Mouse (Mus musculus) retina, postnatal 1 day (tissue): ENCODE results near the gene Gm45711.
A peak's percentile ranks its signal among the peaks of the same experiment; 100 is the strongest.
"Not testable (repeated sequence)": the region's sequence is repeated elsewhere in the genome, so short reads cannot be mapped to it uniquely, and the experiment has no call there.

ENCODE experiments used
- DNase-seq: peaks from one replicate; pipeline ENCODE4 v3.0.0-alpha.2; 2012

The Gm45711 gene

DNA sequence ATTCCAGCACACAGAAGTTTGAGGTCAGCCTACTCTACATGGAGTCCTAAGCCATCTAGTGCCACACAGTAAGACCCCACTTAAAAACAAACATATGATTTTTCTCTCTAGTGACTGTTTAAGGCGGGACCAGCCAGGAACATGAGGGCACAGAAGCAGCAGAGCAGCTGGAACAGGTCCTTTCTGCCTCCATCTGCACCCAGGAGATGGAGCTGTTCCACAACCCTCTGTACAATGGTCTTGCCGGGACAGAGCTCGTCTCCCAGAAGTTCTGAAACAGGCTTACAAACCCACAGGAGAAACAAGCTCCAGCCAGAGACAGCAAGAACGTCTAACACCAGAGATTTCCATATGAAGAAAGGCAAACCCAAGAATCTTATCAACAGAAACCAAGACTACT is 3.4 kb upstream of the Gm45711 start:
- DNase-seq = no peak

DNA sequence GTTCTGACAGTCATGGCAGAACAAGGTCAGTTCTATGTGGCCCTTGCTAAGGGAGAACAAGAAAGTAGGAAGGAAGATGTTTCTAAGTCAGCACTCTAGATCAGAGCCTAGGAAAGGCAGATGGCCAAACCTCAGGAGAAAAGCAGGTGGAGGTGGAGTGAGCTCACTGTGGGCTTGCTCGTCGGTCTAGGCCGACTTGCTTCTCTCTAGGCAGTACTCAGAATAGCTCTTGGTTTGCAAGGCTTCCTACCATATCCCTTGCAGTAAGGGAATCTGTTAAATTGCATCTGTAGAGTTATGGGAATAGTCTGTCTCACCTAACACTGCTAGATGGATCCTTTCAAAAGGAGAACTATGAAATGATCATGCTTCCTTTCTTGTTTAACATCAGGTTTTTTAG is 2.1 kb upstream of the Gm45711 start:
- DNase-seq = not testable (repeated sequence)

DNA sequence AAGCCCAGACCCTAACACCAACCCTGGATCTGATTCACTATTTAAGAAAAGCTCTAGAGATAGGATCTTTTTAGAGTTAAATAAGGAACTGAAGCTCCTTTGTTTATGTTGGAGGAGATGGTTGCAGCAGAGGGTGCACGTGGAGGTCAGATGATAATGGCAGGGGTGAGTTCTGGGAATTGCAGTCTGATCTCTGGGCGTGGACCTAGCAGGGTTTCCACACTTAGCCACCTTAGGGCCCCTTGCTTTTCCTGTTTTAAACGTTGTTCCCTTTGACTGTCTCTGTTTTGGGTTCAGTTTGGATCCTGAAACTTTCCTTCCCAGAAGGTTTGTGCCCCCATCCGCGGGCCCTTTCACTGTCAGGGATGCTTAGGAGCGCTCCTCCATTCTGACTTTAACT is 1.5 kb downstream of the Gm45711 start:
- DNase-seq = not testable (repeated sequence)

DNA sequence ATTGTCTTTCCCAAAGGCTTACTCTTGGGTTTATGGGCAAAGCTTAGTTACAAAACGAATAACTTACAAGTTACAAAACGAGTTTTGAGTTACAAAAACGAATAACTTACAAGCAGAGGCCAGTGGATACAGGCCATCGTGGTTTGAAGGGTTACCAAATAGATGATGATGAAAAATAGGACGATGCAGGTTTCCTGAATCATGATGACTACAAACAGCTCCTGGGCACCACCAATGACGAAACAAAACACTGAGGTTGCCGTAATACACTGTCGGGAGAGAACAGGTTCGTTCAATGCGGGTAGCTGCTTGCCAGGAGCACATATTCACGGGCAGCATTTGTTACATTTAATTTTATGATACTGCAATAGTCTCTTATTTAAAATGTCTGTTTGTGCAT is 4.9 kb downstream of the Gm45711 start:
- DNase-seq = no peak

DNA sequence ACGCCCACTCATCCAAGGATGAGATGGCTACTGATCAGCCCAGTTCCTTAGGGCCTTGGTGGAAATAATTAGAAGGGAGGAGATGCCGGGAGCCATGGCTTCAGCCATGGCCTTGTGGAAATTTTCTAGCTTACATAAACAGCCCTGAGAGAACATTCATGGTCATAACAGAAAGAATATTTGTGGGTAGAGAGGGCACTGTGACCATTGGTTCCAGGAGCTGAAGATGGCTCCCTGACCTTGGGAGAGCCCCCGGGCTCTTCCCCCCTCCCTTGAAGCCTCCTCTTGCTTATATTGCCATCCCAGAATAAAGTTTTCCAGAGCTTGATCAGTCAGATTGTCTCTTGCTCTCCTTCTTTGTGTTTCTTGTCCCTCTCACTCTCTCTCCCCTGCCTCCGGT is 7.3 kb downstream of the Gm45711 start:
- not testable (repeated sequence) for DNase-seq

DNA sequence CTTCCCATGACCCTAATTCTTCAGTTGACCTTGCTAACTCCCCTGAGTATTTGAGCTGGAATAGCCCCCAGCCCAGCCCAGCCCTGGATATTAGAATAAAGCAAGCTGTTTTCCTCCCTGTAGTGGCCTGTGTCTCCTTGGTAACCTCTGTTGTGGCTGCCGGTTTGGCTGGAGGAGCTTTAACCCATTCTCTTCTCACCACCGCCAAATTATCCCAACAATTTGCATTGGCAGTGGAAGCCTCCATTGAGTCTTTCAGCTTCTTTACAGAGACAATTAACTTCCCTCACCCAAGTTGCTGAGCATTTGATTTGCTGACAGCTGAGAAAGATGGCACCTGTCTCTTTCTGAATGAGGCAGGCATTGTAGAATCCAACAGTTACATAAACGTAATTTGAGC is 8.3 kb downstream of the Gm45711 start:
- peak; percentile 81 for DNase-seq

DNA sequence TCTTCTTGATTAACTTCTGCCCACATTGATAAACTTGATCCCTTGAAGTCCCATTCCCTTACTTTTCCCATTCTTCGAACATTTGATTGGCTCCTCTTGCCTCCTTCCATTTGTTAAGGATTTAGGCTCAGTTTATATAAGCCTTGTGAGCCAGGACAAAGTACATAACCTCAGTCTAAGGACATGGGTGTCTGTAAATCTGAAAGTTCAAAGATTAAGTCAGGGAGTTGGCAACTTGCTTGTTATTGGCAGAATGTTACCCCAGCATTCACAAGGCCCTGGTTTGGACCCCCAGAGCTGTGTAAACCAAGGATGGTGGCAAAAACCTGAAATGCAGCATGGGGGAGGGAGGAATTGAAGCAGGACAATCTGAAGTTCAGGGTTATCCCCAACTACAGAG is 15.5 kb downstream of the Gm45711 start:
- DNase-seq = no peak

DNA sequence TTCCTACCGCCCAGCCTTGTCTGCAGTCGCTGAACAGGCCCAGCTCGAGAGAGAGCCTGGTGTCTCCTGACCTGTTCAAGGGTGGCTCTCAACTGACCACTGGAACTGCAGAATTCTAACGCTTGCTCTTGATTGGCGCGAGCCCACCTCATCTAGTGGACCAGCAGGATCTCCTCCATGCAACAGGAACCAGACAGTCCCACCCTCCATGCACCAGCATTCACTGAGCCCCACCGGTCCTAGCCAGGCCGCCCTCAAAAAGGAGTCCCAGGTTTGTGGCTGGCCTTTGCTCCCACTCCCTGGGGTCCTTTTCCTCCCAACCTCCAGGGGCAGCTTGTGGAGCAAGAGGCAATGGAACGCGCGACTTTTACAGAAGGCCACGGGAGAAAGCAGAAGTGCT is 16.8 kb downstream of the Gm45711 start, which contains the start of gene Cmtm2a:
Gene Cmtm2a, minus strand, starts transcription at position 101 of the 400 bp plus-strand sequence.
- DNase-seq = not testable (repeated sequence)

DNA sequence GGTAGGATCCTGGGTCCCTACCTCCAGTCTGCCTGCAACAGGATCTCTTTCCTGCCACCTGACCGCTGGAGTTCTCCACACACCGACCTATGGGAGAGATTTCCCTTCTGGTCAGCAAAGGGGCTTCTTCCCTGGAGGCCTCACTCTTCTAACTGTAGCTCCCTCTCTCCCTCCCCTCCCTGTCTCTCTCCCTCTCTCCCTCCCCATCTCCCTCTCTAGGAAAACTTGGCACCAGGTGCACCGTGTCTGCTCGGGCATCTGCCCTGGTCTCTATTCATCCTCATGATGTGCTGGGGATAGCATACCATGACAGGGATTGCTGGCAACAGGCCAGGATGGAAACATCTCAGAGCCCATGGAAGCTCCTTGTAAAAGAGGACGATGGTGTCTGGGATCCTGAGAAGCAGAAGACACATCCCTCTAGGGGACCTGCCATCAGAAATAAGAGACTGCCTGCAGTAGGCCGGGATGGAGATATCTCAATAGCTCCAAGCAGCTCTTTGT is 40.9 kb downstream of the Gm45711 start:
- DNase-seq = peak; percentile 9

DNA sequence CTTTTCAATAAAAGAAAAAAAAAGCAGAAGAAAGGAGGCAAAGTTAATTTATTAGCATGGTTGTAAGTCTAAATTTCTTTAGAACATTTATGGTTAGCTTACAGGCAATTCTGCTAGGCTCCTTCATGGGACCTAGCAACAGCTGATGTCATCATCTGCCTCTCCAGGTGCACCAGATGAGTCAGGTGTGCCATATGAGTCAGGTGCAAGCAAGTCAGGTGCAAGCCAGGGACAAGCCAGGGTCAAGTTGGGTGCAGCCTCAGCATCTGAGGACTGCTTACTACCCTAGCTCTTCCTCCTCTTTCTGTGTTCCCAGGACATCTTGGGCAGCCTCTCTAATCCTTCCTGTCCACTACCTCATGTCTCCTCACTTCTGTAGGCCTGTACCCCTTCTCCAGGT is 41.5 kb downstream of the Gm45711 start:
- no peak for DNase-seq

DNA sequence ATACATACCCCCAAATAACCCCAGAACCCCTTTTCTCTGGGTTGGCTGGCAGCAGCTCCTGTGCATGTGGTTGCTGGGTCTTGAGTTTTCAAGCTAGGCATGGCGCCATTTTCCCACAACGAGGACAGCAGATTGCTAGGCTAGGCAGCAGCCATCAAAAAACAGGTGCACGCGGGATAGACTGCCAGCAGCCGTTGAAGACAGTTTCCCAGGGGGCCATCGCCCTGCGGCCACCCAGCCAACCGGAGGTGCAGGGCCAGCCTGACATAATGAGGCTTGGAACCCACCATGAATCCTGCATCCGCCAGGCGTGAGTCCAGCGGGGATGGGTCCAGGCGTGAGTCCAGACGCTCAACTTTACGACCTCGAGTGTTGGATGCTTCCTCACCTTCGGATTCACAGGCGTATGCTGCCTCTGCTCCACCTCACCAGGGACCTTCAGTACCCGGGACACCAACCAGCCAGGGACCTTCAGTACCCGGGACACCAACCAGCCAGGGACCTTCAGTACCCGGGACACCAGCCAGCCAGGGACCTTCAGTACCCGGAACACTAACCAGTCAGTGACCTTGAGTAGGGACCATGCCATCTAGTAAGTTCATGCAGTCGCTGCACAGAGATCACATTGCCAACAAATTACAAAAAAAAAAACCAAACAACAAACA is 45.5 kb downstream of the Gm45711 start:
- DNase-seq = not testable (repeated sequence)

DNA sequence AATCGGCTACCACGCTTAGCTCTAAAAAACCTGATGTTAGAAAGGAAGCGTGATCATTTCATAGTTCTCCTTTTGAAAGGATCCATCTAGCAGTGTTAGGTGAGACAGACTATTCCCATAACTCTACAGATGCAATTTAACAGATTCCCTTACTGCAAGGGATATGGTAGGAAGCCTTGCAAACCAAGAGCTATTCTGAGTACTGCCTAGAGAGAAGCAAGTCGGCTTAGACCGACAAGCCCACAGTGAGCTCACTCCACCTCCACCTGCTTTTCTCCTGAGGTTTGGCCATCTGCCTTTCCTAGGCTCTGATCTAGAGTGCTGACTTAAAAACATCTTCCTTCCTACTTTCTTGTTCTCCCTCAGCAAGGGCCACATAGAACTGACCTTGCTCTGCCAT is 48.1 kb downstream of the Gm45711 start:
- DNase-seq = not testable (repeated sequence)

DNA sequence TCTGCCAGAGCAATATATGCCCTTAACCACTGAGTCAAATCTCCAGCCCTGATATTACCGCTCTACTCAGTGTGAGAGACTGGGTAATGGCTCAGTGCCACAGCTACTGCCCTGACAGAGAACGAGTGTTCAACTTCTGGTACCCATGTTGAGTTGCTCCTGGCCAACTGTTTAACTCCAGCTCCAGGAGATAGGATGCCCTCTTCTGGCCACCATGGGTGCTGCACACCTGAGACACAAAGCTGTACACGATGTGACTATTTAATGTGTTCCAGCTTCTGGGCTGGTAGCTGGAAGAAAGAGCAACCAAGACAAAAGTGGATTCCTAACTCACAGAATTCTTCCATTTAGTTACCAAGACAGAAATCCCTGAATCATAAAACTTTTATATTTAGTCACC is 56.9 kb downstream of the Gm45711 start:
- peak; percentile 25 for DNase-seq

DNA sequence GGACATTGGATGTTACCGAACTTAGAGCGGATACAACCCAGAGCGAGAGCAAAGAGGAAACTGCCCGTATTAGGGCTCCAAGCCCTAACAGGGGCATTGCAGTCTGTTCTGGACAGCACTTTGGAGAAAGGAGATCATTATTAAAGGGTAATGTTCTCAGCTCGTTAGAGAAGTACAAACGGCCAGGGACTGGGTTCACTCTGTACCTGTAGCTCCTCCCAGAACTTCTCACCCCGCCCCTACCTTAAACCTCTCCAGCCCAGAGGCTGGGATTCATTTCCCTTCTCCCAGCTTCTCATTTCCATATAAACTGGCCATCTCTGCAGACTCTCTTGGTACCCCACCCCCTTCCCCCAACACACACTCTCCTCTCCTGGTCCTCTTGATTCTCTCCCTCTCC is 58.4 kb downstream of the Gm45711 start:
- DNase-seq = no peak

DNA sequence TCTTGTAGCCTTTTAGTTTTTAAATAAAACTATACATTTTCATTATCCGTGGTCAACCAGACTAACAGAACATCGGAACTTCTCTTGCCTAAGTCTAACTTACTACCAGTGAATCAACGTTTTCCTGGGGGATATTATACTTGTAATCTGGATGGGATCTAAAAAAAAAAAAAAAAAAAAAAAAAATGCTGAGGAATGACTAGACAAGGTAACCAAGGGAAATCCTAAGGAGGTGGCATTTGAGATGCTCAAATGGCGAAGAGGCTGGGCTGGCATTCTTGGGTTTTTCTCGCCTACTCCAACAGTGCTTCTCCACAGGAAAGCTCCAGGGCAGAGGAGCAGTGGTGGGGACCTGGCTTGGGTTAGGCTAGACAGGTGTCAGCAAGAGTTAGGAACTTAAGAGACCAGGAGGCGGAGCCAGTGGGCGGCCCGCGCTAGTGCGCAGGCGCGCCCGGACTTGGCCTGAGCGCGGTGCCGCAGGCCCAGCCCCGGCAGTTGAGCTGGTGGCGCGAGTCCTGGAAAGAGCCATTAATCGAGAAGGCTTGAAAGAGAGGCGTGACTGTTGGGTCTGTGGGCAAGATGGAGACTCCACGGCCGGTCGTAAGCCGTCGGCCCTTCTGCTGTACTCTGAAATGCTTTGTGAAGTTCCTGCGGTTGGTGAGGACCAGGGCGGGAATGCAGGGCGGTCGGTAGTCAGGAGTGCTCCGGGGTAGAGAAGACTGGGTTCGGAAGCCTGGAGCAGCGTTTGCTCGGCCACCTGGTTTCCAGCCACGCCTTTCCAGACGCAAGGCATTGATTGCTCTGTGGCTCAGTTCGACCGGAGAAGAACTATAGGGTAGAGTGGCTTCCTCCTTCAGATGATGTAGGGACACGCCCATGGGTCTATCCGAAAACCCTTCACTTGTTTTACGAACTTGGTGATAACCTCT is 59.2 kb downstream of the Gm45711 start, which contains the start of gene Cklf:
Gene Cklf, plus strand, starts transcription at position 423 of the 929 bp plus-strand sequence.
- peak; percentile 93 for DNase-seq

DNA sequence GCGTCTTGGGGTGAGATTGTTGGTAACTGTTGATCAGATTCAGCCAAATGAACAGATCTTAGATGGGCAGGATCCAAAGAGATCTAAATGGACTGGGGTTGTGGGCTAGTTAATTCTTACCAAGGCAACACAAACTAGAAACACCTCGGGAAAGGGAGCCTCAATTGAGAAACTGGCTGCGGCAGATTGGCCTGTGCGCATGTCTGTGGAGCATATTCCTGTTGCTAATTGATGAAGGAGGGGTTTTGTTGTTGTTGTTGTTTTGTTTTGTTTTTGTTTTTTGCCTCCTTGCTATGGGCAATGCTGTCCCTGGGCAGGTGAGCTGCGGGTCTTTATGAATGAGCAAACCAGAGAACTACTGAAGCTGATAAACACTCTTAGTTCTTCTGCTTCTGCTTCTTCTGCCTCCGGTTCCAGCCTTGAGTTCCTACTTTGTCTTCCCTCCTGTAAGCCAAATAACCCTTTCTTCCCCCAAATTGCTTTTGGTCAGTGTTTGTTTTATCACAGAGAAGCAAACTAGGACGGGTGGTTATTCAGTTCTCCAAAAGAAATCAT is 60.4 kb downstream of the Gm45711 start:
- DNase-seq = no peak

DNA sequence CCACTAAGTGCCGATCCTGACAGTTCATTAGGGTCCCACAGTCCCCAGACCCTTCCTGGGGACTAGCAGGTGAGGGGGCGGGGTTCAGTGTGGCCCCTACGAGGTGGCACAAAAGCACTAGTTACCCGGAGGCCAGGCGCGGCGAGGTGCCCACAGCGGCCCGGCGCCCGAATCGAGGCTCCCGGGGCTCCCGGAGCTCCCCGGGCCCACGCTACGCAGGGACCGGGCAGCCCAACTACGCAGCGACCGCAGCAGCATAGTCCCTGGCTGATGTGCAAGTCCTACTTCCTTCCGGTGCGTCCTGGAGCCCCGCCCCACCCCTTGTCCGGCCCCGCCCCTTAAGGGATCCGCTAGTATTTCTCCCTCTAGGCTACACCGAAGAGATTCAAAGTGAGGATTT is 61.6 kb downstream of the Gm45711 start, which contains the start of gene Tk2:
Gene Tk2, minus strand, starts transcription at position 283 of the 400 bp plus-strand sequence.
- DNase-seq = peak; percentile 86

DNA sequence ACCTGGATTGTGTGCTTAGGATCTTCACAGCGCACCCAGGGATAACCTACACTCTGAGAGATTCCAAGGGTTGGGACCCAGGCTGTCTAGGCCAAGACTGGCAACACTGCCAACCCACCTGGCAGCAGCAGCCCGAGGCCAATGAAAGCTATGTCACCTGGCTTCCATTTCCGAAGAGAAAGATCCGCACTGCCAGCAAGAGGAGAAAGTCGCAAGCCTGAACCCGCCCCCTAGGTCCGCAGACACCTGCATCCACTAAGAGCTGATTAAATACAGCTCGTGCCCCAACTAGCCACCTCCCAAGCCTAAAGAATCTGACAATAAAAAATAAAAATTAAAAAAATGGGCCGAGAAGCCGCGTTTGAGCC is 62.0 kb downstream of the Gm45711 start:
- DNase-seq = peak; percentile 9

DNA sequence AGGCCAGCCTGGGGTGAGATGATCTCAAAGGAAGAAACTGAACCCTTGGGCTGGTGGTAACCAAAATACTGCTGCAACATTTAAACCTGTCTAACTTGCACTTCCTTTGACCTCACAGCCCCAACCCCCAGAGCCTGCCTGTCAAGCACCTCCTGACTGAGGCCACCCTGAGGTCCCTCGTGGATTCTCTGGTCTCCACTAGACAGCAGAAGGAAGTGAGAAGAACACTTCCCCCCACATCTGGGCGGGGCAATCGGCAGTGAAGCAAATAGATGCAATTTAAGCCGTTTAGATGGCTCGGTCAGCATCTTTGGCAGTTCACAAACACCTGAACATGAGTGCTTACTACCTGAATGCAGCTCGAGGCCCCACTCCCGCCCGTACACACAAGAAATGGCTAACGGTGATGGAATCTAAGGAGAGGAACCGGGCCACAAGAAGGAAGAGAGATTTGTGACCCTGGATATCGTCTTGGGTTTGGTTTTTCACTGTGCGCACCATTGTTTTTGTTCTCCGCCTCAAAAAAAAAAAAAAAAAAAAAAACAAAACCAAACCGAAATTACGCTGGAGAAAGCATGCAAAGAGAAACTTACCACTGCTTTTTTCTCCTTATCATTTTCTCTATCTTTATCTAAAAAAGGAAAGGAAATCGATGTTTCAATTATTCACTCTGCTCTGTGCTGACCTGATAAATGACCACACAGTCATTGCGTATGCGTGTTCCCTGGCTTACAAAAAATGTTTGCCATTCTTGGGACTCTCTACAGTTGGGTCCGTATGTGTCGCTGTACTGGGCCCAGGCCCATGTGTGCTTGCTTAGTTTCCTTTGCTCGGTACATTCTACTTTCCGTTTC is 62.6 kb downstream of the Gm45711 start:
- no peak for DNase-seq

DNA sequence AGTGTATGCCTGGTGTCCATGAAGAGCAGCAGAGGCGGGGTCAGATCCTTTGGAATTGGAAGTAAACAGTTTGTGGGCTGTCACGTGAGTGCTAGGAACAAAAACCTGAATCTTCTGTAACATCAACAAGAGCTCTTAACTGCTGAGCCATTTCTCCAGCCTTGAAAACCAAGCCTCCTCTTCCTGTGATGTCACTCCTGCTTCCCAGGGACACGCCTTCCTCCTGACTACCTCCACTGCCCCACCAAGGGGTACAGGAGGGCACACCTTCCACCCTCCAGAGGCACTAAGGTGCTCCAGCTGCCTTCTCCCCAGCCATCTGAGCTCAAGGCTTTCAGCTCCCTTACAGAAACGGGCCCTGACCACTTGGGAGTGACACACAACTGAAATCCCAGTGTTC is 63.3 kb downstream of the Gm45711 start:
- no peak for DNase-seq

DNA sequence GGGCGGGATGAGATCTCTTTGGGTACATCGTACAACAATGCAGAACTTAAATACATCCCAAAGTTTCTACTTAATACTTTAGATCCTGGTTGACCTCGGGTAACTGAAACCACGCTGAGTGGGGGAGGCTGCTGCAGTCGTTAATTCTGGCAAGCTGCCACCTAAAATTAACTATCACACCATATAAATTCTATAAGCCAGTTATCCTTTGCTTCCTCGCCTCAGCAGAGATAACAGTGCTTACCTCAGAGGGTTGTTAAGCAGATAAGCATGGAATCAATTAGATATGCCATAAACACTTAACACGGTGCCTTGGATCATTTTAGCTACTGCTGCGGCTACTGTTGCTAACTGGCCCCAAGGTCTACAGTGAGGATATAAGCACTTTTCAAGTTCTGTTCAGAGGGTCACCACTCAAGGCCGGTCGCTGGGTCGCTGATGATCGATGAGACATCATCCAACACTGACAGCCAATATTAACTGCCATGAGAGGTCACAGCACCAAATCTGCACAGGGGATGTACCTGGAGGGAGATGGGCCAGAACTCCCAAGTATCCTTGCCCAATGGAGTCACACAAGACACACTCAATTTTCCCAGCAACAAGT is 67.7 kb downstream of the Gm45711 start:
- no peak for DNase-seq

DNA sequence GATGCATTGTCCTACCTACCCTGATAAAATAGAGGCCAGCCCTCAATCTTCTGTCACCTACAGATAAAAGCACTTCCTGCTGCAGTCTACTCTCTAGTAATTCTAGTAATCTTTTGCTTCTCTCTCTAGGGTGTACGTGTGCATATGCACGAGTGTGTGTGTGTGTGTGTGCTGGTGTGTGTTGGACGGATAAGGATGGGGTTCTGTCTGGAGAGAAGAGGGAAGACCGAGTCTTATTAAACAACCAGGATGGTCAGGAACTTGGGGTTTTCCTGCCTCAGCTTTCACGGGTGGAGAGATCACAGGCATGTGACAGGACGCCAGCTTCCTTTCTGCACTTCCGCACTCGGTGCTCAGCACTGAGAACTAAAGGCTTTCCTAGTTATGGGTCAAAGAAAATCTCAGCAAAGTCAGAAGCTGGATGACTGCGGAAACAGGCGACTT is 70.4 kb downstream of the Gm45711 start:
- DNase-seq = no peak
